Mouse (Mus musculus) MEL (cell line): ENCODE data around the gene Klhl25.

Experiments used
- CTCF ChIP-seq, 3 experiments: IDR thresholded peaks in 2 of 3; conservative IDR thresholded peaks in 1 of 3; 2 replicates each; pipeline ENCODE4 v1.5.1; 2011 to 2012; ENCODE audit warnings: low read length in 3 of 3, low read depth in 2 of 3, mild to moderate bottlenecking in 2 of 3, improper control_type of control experiment in 1 of 3, inconsistent platforms in 1 of 3, mixed read lengths in 1 of 3, moderate library complexity in 1 of 3; ENCODE audit not compliant: control insufficient read depth in 1 of 3, insufficient read depth in 1 of 3, poor library complexity in 1 of 3, severe bottlenecking in 1 of 3
- ELF1 ChIP-seq: IDR thresholded peaks from 2 replicates; pipeline ENCODE4 v1.6.1; 2014; ENCODE audit warnings: low read depth, mild to moderate bottlenecking, inconsistent platforms, low read length, improper control_type of control experiment, moderate library complexity
- EP300 ChIP-seq, 2 experiments: IDR thresholded peaks; 2 replicates each; pipeline ENCODE4 v1.6.1; 2011; ENCODE audit warnings: improper control_type of control experiment in 2 of 2, low read length in 2 of 2, low read depth in 1 of 2, mild to moderate bottlenecking in 1 of 2
- MAFK ChIP-seq: IDR thresholded peaks from 2 replicates; pipeline ENCODE4 v1.6.1; 2011; ENCODE audit warnings: low read depth, mild to moderate bottlenecking, low read length, improper control_type of control experiment, borderline replicate concordance
- MAX ChIP-seq: IDR thresholded peaks from 2 replicates; pipeline ENCODE4 v1.6.1; 2011; ENCODE audit warnings: low read length, improper control_type of control experiment
- POLR2A ChIP-seq, 2 experiments: IDR thresholded peaks; 2 replicates each; pipeline ENCODE4 v1.6.1; 2011 to 2012; ENCODE audit warnings: low read length in 2 of 2, mild to moderate bottlenecking in 2 of 2, control low read depth in 1 of 2, improper control_type of control experiment in 1 of 2, low read depth in 1 of 2, moderate library complexity in 1 of 2; ENCODE audit not compliant: control insufficient read depth in 1 of 2, insufficient read depth in 1 of 2, poor library complexity in 1 of 2
- UBTF ChIP-seq: IDR thresholded peaks from 2 replicates; pipeline ENCODE4 v1.6.1; 2012; ENCODE audit warnings: low read depth, mild to moderate bottlenecking, inconsistent platforms, low read length, improper control_type of control experiment, moderate library complexity, borderline replicate concordance; ENCODE audit not compliant: insufficient read depth
- ZC3H11A ChIP-seq: IDR thresholded peaks from 2 replicates; pipeline ENCODE4 v1.6.1; 2012; ENCODE audit warnings: low read depth, mild to moderate bottlenecking, inconsistent platforms, low read length, improper control_type of control experiment

DNA sequence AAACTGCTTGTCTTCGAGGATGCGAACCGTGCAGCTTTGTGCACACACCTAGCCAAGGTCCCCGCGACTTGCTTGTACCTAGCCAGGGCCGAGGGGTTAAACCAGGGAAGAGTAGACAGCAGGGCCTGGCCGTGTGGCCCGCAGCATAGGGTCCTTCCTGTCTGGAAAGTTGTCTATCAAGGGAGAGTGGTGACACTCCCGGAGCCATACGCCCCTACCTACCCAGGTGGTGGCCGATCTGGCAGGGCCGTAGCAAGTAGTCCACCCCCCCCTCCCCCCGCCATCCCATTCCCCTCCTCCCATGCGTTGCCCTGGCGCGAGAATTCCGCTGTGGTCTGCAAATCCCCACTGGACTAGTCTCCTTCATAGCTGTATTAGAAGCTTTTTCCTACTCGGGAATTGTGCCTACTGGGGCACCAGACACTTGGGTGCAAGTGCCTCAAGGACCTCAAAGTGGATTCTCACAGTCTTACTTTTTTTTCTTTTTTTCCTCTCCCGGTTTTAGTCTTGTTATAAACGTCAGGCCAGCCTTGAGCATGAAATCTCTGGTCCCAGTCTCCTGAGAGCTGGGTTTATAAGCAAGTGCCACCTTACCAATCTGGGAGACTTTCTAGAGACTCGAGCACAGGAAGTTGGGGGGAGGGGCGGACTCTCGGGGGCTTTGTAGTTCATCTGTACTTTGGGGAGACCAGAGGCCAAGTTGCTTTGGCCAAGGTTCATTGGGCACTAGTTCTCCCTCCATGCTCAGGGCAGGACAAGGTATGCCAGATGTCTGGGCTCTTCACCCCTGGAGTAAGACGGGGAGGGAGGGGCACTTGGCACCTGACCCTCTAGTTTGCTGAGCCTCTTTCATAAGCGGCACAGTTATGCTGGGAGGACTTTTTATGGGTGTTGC is 913 bp downstream of the Klhl25 start:
- TF ChIP-seq EP300 (IDR thresholded peaks at IDR 0.05; ENCODE audit: low read depth in 1 of 2, low read length in 2 of 2) (no peak), MAFK (no peak), ZC3H11A (no peak), UBTF (no peak), ELF1 (no peak), CTCF (IDR thresholded peaks at IDR 0.05 in 2 of 3, conservative IDR thresholded peaks at IDR 0.05 in 1 of 3; ENCODE audit: control insufficient read depth in 1 of 3, insufficient read depth in 1 of 3, low read depth in 2 of 3, low read length in 3 of 3, poor library complexity in 1 of 3, severe bottlenecking in 1 of 3) (no peak), MAX (no peak), POLR2A (IDR thresholded peaks at IDR 0.05; ENCODE audit: control insufficient read depth in 1 of 2, insufficient read depth in 1 of 2, low read depth in 1 of 2, low read length in 2 of 2, poor library complexity in 1 of 2) (0 out of 4 replicates have a peak, but pooled peaks of 1 of the 2 experiments have one; percentile 15)
